Mouse (Mus musculus): Measurements from ENCODE around the gene Ampd2. TPM values are rescaled to one million over a fixed set of nuclear protein-coding genes. Genes with fewer than 3 reads are reported as not detected.

The Ampd2 gene
- polyA plus RNA-seq, 1 experiment from 2014 or later: 41.6 TPM

DNA sequence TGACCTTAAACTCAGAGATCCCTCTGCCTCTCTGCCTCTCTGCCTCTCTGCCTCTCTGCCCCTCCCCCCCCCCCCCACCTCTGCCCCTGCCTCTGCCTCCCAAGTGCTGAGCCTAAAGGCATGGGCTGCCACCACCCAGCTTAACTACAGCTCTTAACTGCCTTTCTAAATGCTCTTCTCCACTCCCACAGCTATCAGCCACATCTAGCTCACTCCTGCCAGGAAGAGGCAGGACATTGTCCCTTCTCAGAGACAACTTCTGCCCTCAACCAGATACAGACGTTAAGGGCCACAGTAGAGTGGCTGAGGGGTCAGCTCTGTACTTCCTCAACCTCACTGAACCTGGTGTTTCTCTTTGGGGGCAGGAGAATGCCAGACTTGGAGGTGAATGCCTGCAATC, 17.6 kb downstream of the Ampd2 start:
- Histone ChIP-seq H3K27ac (ENCODE audit: poor library complexity, severe bottlenecking) (no peak overlapping the region), H3K4me2 (no peak overlapping the region; the same call in 1 of the 2 replicates), H3K9ac (peak overlapping the region; percentile 39), H3K9me3 (replicated peaks) (no peaks in the 10 kb centered on the region), H3K27me3 (replicated peaks) (no peaks in the 10 kb centered on the region), H3K36me3 (peaks cover 8% of the 10 kb centered on the region), H3K4me1 (replicated peaks) (peaks cover 18% of the 10 kb centered on the region), H3K4me3 (no peak overlapping the region)
- WGBS: 3% methylated on average over 1 of the region's 1 CpGs
- ATAC-seq (ENCODE audit: insufficient number of reproducible peaks, low FRiP score): no peak

DNA sequence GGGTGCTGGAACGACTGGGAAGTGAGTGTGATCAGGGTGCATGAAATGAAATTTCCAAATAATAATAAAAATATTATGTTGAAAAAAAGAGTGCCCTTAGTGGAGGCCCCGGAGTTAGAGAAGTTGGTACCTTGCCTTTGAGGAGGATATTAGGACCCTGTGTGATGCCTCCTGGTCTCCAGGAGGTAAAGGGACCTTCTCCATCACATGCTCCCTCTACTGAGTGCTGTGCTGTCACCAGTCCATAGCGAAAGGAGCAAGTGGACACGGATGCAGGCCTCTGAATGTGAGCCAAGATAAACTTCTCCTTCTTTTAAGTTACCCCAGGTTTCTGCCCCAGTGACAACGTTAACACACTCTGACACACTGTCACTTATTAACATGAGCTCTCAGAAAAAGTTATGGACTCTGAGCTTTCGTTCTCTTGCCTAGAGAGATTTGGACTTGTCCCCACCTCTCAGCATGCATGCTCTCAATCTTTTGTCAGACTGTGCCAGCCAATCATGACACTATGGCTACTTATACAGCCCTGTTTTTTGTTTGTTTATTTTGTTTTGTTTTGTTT, 19.0 kb downstream of the Ampd2 start:
- H3K4me2 ChIP-seq: no peak overlapping the region
- no peaks in the 10 kb centered on the region for H3K27me3 ChIP-seq (replicated peaks)
- no peak overlapping the region for H3K27ac ChIP-seq (ENCODE audit: poor library complexity, severe bottlenecking)
- no peak for ATAC-seq (ENCODE audit: insufficient number of reproducible peaks, low FRiP score)
- peaks cover 18% of the 10 kb centered on the region for H3K4me1 ChIP-seq (replicated peaks)
- 65% methylated on average over 6 of the region's 6 CpGs for WGBS
- H3K9ac ChIP-seq: no peak overlapping the region
- no peaks in the 10 kb centered on the region for H3K9me3 ChIP-seq (replicated peaks)
- peaks cover 8% of the 10 kb centered on the region for H3K36me3 ChIP-seq
- no peak overlapping the region for H3K4me3 ChIP-seq

DNA sequence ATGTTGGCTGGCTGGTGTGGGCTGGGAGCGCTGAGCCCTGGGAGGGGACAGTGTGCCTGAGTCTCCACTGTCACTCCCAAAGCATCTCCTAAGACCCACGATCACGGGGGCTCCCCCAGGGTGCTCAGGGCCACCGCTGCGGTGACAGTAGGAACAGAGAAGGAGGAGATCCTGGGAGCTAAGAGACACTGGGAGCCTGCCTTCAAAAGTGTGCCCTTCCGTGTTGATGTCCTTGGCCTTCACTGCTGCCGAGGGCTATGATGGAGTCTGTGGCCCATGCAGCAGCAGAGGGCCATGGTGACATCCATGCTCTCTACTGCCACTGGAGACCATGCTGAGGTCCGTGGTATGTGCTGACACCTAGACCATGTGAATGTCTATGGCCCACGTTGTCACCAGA, 20.9 kb downstream of the Ampd2 start:
- H3K9ac ChIP-seq: no peak overlapping the region

DNA sequence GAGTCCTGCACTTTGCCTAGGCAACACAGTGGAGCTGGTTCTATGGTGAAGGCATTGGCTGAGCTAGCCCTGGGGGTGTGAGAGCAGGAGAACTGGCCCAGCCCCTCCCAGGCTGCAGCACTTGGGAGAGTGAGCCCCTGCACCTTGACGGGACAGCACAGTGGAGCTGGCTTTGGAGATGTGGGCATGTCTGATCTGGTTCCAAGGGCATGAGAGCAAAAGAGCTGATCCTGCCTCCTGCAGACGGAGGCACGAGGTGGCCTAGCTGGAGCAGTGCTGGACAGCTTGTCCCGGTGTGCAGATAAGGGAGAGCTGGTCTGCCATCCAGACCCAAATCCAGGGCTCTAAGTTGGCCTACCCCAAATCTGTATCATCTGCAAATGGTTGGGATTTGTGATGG, 21.8 kb downstream of the Ampd2 start:
- Histone ChIP-seq H3K9ac (no peak overlapping the region), H3K4me1 (replicated peaks) (peaks cover 14% of the 10 kb centered on the region), H3K9me3 (replicated peaks) (no peaks in the 10 kb centered on the region), H3K27me3 (replicated peaks) (no peaks in the 10 kb centered on the region), H3K4me2 (no peak overlapping the region), H3K4me3 (no peak overlapping the region), H3K36me3 (no peaks in the 10 kb centered on the region), H3K27ac (ENCODE audit: poor library complexity, severe bottlenecking) (no peak overlapping the region)
- ATAC-seq (ENCODE audit: insufficient number of reproducible peaks, low FRiP score): no peak
- WGBS: 49% methylated on average over 4 of the region's 4 CpGs

More for the DNA sequence above, 20.9 kb downstream of the Ampd2 start:
- no peaks in the 10 kb centered on the region for H3K9me3 ChIP-seq (replicated peaks)
- whole genome bisulfite sequencing: 72% methylated on average over 9 of the region's 9 CpGs
- no peaks in the 10 kb centered on the region for H3K36me3 ChIP-seq
- H3K27me3 ChIP-seq (replicated peaks): no peaks in the 10 kb centered on the region
- no peak overlapping the region for H3K4me3 ChIP-seq
- no peak for ATAC-seq (ENCODE audit: insufficient number of reproducible peaks, low FRiP score)
- peaks cover 17% of the 10 kb centered on the region for H3K4me1 ChIP-seq (replicated peaks)
- H3K27ac ChIP-seq (ENCODE audit: poor library complexity, severe bottlenecking): no peak overlapping the region
- H3K4me2 ChIP-seq: no peak overlapping the region

DNA sequence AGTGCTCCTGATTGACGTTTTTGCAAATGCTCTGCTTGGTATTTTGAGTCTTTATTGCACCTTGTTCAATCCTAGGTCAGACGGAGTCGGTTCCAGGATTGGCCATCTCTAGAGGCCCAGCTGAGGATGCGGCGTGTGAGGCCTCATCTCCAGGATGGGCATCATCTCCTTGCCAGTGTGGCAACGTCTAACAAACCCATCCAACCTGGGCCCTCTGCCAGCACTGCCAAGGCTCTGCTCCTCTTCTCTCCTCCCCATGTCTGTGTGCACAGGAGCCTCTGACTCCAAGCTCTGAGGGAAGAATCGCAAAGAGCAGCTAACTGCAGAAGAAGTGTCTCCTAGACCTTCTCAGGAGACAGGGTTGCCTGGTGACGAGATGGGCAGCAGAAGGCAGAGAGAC, 23.8 kb downstream of the Ampd2 start:
- H3K27me3 ChIP-seq (replicated peaks): no peaks in the 10 kb centered on the region
- ATAC-seq (ENCODE audit: insufficient number of reproducible peaks, low FRiP score): no peak
- H3K4me3 ChIP-seq: no peak overlapping the region
- no peak overlapping the region for H3K4me2 ChIP-seq
- no peak overlapping the region for H3K27ac ChIP-seq (ENCODE audit: poor library complexity, severe bottlenecking)
- H3K9ac ChIP-seq: no peak overlapping the region
- no peaks in the 10 kb centered on the region for H3K4me1 ChIP-seq (replicated peaks)
- WGBS: 76% methylated on average over 8 of the region's 8 CpGs
- H3K9me3 ChIP-seq (replicated peaks): no peaks in the 10 kb centered on the region
- H3K36me3 ChIP-seq: no peaks in the 10 kb centered on the region

DNA sequence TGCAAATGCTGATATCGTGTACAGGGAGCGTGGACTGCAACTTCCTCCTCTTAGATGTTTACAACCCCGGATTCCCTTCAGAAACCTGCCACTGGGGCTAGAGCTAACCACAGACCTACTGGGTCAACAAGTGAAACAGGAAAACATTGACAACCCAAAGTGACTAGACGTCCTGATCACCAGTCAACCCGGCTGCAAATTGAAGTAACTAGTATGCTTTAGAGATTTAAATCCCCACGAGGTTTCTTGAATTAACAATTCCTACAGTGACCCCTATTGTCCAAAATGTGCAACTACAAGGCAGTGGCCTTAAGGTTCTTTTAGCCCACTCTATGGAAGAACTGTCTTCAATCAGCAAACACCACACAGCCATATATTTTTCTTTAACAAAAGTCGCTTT, 25.0 kb downstream of the Ampd2 start:
- no peaks in the 10 kb centered on the region for H3K36me3 ChIP-seq
- no peaks in the 10 kb centered on the region for H3K9me3 ChIP-seq (replicated peaks)
- WGBS: 13% methylated on average over 7 of the region's 7 CpGs
- no peak overlapping the region for H3K9ac ChIP-seq
- ATAC-seq (ENCODE audit: insufficient number of reproducible peaks, low FRiP score): no peak
- H3K4me1 ChIP-seq (replicated peaks): no peaks in the 10 kb centered on the region
- no peak overlapping the region for H3K4me3 ChIP-seq
- no peaks in the 10 kb centered on the region for H3K27me3 ChIP-seq (replicated peaks)
- peak overlapping the region; percentile 51 for H3K4me2 ChIP-seq
- no peak overlapping the region for H3K27ac ChIP-seq (ENCODE audit: poor library complexity, severe bottlenecking)

DNA sequence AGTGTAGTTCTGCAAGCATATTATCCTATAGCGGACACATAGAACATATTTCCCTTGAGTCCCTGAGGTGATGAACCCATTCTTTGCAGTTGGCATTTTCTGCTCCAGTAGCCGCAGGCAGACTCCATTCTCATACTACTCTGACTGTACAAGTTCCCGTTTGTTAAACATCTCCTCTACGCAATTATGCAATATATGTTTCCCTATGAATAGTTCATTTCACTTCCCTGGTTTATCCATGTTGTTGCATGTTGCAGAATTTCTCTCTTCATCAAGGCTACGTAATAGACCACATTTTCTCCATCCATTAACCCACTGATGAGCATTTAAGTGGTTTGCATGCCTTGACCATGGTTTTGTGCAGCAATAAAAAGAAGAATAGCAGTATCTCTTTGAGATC, 36.0 kb downstream of the Ampd2 start:
- Histone ChIP-seq H3K4me3 (no peak overlapping the region), H3K4me2 (no peak overlapping the region), H3K27ac (ENCODE audit: poor library complexity, severe bottlenecking) (no peak overlapping the region), H3K36me3 (no peaks in the 10 kb centered on the region), H3K9me3 (replicated peaks) (no peaks in the 10 kb centered on the region), H3K4me1 (replicated peaks) (no peaks in the 10 kb centered on the region), H3K27me3 (replicated peaks) (0 out of 2 replicates have a peak, but pooled peaks cover 2% of the 10 kb centered on the region), H3K9ac (no peak overlapping the region)
- no peak for ATAC-seq (ENCODE audit: insufficient number of reproducible peaks, low FRiP score)
- 87% methylated on average over 5 of the region's 5 CpGs for whole genome bisulfite sequencing

DNA sequence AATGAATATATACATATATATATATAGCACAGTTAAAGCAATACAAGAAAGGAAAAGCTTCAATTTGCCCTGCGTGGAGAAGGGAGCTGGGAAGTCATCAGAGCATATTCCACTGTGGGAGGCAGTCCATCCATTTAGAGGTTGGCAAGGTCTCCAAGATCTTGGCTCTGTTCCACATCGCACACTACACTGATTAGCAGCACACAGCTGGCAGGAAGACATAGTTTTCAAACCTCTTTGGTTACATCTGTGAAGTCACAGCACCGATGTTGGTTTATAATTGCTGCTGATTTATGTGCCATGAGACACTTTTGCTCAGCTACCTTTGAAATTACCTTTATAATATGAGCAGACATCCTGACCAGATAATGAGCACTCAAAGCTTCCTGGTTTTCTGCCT, 38.1 kb downstream of the Ampd2 start:
- no peaks in the 10 kb centered on the region for H3K9me3 ChIP-seq (replicated peaks)
- H3K27ac ChIP-seq (ENCODE audit: poor library complexity, severe bottlenecking): no peak overlapping the region
- H3K4me2 ChIP-seq: no peak overlapping the region
- H3K9ac ChIP-seq: no peak overlapping the region
- no peaks in the 10 kb centered on the region for H3K36me3 ChIP-seq
- ATAC-seq (ENCODE audit: insufficient number of reproducible peaks, low FRiP score): no peak
- 0 out of 2 replicates have a peak, but pooled peaks cover 4% of the 10 kb centered on the region for H3K27me3 ChIP-seq (replicated peaks)
- H3K4me1 ChIP-seq (replicated peaks): peaks cover 10% of the 10 kb centered on the region
- no peak overlapping the region for H3K4me3 ChIP-seq
- 52% methylated on average over 3 of the region's 3 CpGs for WGBS

DNA sequence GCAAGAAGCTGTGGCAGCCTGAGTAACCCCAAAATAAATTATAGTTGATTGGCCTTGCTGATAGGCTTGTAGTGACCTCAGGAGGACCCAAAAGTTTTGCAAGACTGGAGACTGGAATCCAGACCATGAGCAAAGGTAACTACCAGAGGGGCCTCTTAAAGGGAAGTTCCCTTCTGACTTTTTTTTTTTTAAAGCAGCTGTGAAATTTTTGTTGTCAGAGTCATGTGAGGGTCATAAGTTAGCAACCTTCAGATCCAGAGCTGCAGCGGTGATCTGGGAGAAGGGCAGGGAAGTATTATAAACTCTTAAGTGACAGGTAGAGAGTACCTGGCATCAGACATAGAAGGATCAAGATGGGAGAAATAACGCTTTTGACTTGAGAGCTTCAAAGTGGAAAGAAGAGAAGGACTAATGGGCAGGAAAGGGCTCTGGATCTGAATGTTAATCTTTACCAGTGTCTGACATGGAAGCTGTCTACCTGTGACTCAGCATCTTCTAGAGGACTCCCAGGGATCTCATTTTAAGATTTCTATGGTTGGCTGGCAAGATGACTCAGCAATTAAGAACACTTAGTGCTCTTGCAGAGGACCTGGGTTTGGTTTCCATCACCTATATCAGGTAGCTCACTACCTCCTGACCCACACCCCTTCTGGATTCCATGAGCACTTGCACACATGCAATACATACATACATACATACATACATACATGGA, 39.4 kb downstream of the Ampd2 start:
- Histone ChIP-seq H3K36me3 (no peaks in the 10 kb centered on the region), H3K27ac (ENCODE audit: poor library complexity, severe bottlenecking) (no peak overlapping the region), H3K4me2 (no peak overlapping the region), H3K4me3 (no peak overlapping the region), H3K4me1 (replicated peaks) (peaks cover 10% of the 10 kb centered on the region), H3K9me3 (replicated peaks) (no peaks in the 10 kb centered on the region), H3K27me3 (replicated peaks) (peaks cover 6% of the 10 kb centered on the region; the same call in 1 of the 2 replicates), H3K9ac (no peak overlapping the region)
- ATAC-seq (ENCODE audit: insufficient number of reproducible peaks, low FRiP score): no peak
- WGBS: 81% methylated on average over 2 of the region's 2 CpGs

DNA sequence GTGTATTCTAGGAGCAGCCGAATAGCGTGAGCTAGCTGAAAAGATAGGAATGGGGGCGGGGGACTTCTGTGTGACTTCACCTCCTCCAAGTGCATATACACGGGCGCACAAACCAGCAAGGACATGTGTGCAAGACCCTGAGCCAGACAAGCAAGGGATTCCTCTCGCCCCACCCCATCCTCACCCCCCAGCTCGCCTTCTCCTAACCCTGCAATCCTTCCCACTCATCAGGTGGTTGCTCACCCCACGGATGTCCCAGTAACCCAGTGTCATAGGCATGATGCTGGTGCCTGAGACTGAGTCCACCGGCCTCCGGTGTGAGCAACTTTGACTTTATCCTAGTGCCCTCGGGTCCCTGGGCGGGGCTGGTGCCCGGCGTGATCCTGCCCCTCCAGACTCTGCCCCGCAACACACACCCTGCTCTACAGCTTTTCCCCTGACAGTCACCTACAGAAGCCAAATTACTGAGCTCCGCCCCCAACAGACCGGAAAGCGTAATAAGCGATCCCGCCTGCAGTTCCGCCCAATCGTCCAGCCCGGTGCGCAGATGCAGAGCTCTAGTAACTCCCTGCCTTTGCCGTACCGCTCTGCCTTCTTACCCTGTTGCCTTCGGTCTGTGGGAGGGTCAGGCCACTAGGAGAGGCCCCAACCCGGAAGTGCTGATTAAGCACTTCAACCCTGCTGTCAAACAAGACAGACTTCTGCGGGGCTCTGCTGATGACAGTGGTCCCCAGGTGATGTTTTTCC, 41.9 kb downstream of the Ampd2 start, which contains the start of gene Gstm4:
Gene Gstm4 (minus strand): TSS at position 501 of the 747 bp plus-strand sequence.
- H3K4me2 ChIP-seq: peak within 1 kb of the TSS; percentile 93
- ATAC-seq (ENCODE audit: insufficient number of reproducible peaks, low FRiP score): peak; percentile 95
- H3K36me3 ChIP-seq: no peaks in the 10 kb centered on the region
- peaks cover 10% of the 10 kb centered on the region for H3K4me1 ChIP-seq (replicated peaks)
- H3K4me3 ChIP-seq: peak within 1 kb of the TSS; percentile 65
- peak within 1 kb of the TSS; percentile 85 for H3K9ac ChIP-seq
- no peaks in the 10 kb centered on the region for H3K9me3 ChIP-seq (replicated peaks)
- WGBS: 6% methylated on average over 29 of the region's 29 CpGs
- peaks cover 4% of the 10 kb centered on the region; the same call in 1 of the 2 replicates for H3K27me3 ChIP-seq (replicated peaks)
- peak within 1 kb of the TSS; percentile 68 for H3K27ac ChIP-seq (ENCODE audit: poor library complexity, severe bottlenecking)

DNA sequence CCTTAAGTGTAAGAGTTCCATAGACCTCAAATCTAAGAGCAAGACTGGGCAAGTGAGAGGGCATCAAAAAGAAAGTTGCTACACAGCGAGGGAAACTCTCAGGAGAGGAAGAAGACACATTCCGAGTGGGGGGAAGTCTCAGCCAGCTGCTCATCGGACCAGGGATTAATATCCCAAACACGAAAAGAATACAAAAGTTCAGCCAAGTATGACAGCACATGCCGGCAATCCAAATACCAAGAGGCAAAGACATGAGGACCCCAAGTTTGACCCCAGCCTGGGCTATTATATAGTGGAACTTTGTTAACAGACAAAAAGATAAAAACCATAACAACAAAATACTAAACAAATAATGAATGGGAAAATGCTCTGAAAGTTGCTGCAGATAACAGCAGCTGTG, 53.3 kb downstream of the Ampd2 start:
- Histone ChIP-seq H3K4me2 (no peak overlapping the region), H3K27me3 (replicated peaks) (peaks cover 17% of the 10 kb centered on the region), H3K36me3 (no peaks in the 10 kb centered on the region), H3K27ac (ENCODE audit: poor library complexity, severe bottlenecking) (no peak overlapping the region), H3K4me1 (replicated peaks) (no peaks in the 10 kb centered on the region), H3K9ac (no peak overlapping the region), H3K9me3 (replicated peaks) (no peaks in the 10 kb centered on the region), H3K4me3 (no peak overlapping the region)
- 79% methylated on average over 5 of the region's 5 CpGs for WGBS
- ATAC-seq (ENCODE audit: insufficient number of reproducible peaks, low FRiP score): no peak

All from heart, embryonic 12.5 days (tissue).